9 mouse cellular contexts compared by ENCODE assay signal in the genomic region with DNA sequence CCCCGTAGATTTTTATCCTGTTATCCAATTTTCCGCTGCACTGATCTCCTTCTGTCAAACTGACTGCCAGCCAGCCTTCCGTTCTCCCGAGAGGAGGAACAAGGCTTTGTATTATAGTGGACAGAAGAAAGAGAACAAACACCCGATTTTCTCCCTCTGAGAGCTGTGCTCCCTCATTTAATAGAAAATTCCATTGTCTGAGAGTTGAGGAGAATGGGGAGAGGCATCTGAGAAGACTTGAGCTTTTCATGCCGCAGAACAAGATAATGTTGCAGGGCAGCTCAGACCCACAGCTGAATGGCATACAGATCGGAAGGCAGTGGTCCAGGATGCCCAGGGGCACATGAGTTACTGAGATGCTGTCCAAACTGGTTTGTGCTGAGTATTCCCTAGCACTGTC.
DNase-seq lines count a peak whose midpoint lies in the region; ATAC-seq and TF ChIP-seq lines count a peak whose summit lies in the region.
"Had no signal": no experiment of that assay in that cellular context is flagged by ENCODE, and none has a peak within 500 bp of the region (broad histone marks: within the 10 kb centered on the region; RNA-seq: fewer than 3 reads in every experiment).

No protein-coding gene starts in this region.

- no peak overlapping the region for H3K27ac ChIP-seq in embryonic facial prominence, embryonic 13.5 days
- peak overlapping the region; percentile 78 for H3K27ac ChIP-seq in hindbrain, postnatal 0 days
- H3K27ac ChIP-seq in small intestine, adult 2 months (ENCODE audit: insufficient read depth, low read depth, low read length) = peak overlapping the region; percentile 11; the same call in 1 of the 2 replicates
- no peak overlapping the region for H3K27ac ChIP-seq in liver, postnatal 0 days (ENCODE audit: low read depth)

- no peak for TF ChIP-seq POLR2A in small intestine, adult 2 months (IDR thresholded peaks at IDR 0.05; ENCODE audit: low read depth, low read length)

- WGBS in embryonic facial prominence, embryonic 13.5 days = 10% methylated on average over 7 of the region's 7 CpGs
- 9% methylated on average over 7 of the region's 7 CpGs for WGBS in hindbrain, postnatal 0 days
- 73% methylated on average over 7 of the region's 7 CpGs for WGBS in small intestine, adult 2 months
- WGBS in liver, postnatal 0 days (ENCODE audit: insufficient replicate concordance) = 73% methylated on average over 7 of the region's 7 CpGs

- DNase-seq in left cerebral cortex, adult 11 months (ENCODE audit: low spot score) = peak; percentile 21
- no peak for DNase-seq in left cerebral cortex, adult 8-10 months (ENCODE audit: low spot score in 2 of 2)
- peak; percentile 78 for DNase-seq in hindbrain, postnatal 0 days (ENCODE audit: low spot score)
- DNase-seq in kidney, postnatal 14 days = no peak
- no peak for DNase-seq in adrenal gland, postnatal 10 days
- no peak for DNase-seq in liver, postnatal 0 days
- DNase-seq: heart, adult 11 months had no signal

- no peaks in the 10 kb centered on the region for H3K27me3 ChIP-seq in embryonic facial prominence, embryonic 13.5 days
- no peaks in the 10 kb centered on the region for H3K27me3 ChIP-seq in hindbrain, postnatal 0 days (ENCODE audit: insufficient read depth, low read length)
- H3K27me3 ChIP-seq in small intestine, adult 2 months (ENCODE audit: control insufficient read depth, insufficient read depth, low read length) = no peaks in the 10 kb centered on the region
- no peaks in the 10 kb centered on the region for H3K27me3 ChIP-seq in liver, postnatal 0 days (ENCODE audit: insufficient read depth, low read length)

- no peak overlapping the region for H3K9ac ChIP-seq in embryonic facial prominence, embryonic 13.5 days
- H3K9ac ChIP-seq in hindbrain, postnatal 0 days (replicated peaks; ENCODE audit: low read length) = 0 out of 2 replicates have a peak overlapping the region, but pooled peaks have one; percentile 14
- H3K9ac ChIP-seq in liver, postnatal 0 days (replicated peaks) = no peak overlapping the region

- no peak for TF ChIP-seq EP300 in liver, postnatal 0 days (IDR thresholded peaks at IDR 0.05; ENCODE audit: low read depth)

- no peak for TF ChIP-seq CTCF in hindbrain, postnatal 0 days (IDR thresholded peaks at IDR 0.05; ENCODE audit: low read depth)
- no peak for TF ChIP-seq CTCF in small intestine, adult 2 months (IDR thresholded peaks at IDR 0.05; ENCODE audit: extremely low read depth, insufficient read length, insufficient replicate concordance, low read depth, low read length)
- no peak for TF ChIP-seq CTCF in liver, postnatal 0 days (IDR thresholded peaks at IDR 0.05; ENCODE audit: low read depth)

- H3K4me3 ChIP-seq in embryonic facial prominence, embryonic 13.5 days = no peak overlapping the region
- no peak overlapping the region for H3K4me3 ChIP-seq in hindbrain, postnatal 0 days (ENCODE audit: low read length)
- H3K4me3 ChIP-seq in small intestine, adult 2 months (ENCODE audit: low read depth, low read length) = no peak overlapping the region
- no peak overlapping the region for H3K4me3 ChIP-seq in liver, postnatal 0 days (ENCODE audit: low read depth, low read length)

- H3K4me1 ChIP-seq in embryonic facial prominence, embryonic 13.5 days = peaks cover 9% of the 10 kb centered on the region
- 0 out of 2 replicates have a peak, but pooled peaks cover 6% of the 10 kb centered on the region for H3K4me1 ChIP-seq in hindbrain, postnatal 0 days (ENCODE audit: insufficient read depth, low read length)
- H3K4me1 ChIP-seq in small intestine, adult 2 months (ENCODE audit: control insufficient read depth, insufficient read depth, insufficient read length, low read length) = no peaks in the 10 kb centered on the region
- H3K4me1 ChIP-seq in liver, postnatal 0 days (ENCODE audit: insufficient read depth) = no peaks in the 10 kb centered on the region

- no peaks in the 10 kb centered on the region for H3K9me3 ChIP-seq in embryonic facial prominence, embryonic 13.5 days
- H3K9me3 ChIP-seq in hindbrain, postnatal 0 days (ENCODE audit: low read length) = no peaks in the 10 kb centered on the region
- no peaks in the 10 kb centered on the region for H3K9me3 ChIP-seq in liver, postnatal 0 days (ENCODE audit: low read length)

- no peaks in the 10 kb centered on the region for H3K36me3 ChIP-seq in embryonic facial prominence, embryonic 13.5 days
- no peaks in the 10 kb centered on the region for H3K36me3 ChIP-seq in hindbrain, postnatal 0 days (ENCODE audit: insufficient read depth, low read length)
- no peaks in the 10 kb centered on the region for H3K36me3 ChIP-seq in small intestine, adult 2 months (ENCODE audit: control insufficient read depth, insufficient read depth, low read length)
- no peaks in the 10 kb centered on the region for H3K36me3 ChIP-seq in liver, postnatal 0 days (replicated peaks; ENCODE audit: insufficient read depth, low read length)

- no peak for ATAC-seq in embryonic facial prominence, embryonic 13.5 days (ENCODE audit: insufficient number of reproducible peaks, insufficient read depth, low FRiP score, low TSS enrichment, low read depth)
- peak; percentile 95 for ATAC-seq in hindbrain, postnatal 0 days
- ATAC-seq in liver, postnatal 0 days = no peak

- peak overlapping the region; percentile 38 for H3K4me2 ChIP-seq in embryonic facial prominence, embryonic 13.5 days
- H3K4me2 ChIP-seq in hindbrain, postnatal 0 days (ENCODE audit: low read depth, low read length) = peak overlapping the region; percentile 41
- no peak overlapping the region for H3K4me2 ChIP-seq in liver, postnatal 0 days (ENCODE audit: low read depth, low read length)

Comparison
In these comparisons a context has a peak if more than half of its experiments do, and no peak if none do; other contexts are left out.
1. DNase-seq: peak in left cerebral cortex, adult 11 months (single experiment) and hindbrain, postnatal 0 days (single experiment); none in left cerebral cortex, adult 8-10 months (0 of 2), kidney, postnatal 14 days (single experiment), adrenal gland, postnatal 10 days (single experiment) and liver, postnatal 0 days (single experiment).
2. H3K27ac ChIP-seq: peak in hindbrain, postnatal 0 days (single experiment) and small intestine, adult 2 months (single experiment); none in embryonic facial prominence, embryonic 13.5 days (single experiment) and liver, postnatal 0 days (single experiment).